Mouse (Mus musculus) olfactory bulb, adult 2 months (tissue): ENCODE results near the gene Golt1b.

Experiments
- CTCF ChIP-seq: fragments of 200-500 bp; IDR thresholded peaks from 2 replicates; pipeline ENCODE4 v1.5.1; 2012; ENCODE audit warnings: low read depth, mild to moderate bottlenecking, low read length, moderate library complexity; ENCODE audit not compliant: insufficient read depth
- POLR2A ChIP-seq: fragments of 200-500 bp; IDR thresholded peaks from 2 replicates; pipeline ENCODE4 v1.6.1; 2012; ENCODE audit warnings: mild to moderate bottlenecking, low read depth, low read length, moderate library complexity; ENCODE audit not compliant: insufficient read depth

DNA sequence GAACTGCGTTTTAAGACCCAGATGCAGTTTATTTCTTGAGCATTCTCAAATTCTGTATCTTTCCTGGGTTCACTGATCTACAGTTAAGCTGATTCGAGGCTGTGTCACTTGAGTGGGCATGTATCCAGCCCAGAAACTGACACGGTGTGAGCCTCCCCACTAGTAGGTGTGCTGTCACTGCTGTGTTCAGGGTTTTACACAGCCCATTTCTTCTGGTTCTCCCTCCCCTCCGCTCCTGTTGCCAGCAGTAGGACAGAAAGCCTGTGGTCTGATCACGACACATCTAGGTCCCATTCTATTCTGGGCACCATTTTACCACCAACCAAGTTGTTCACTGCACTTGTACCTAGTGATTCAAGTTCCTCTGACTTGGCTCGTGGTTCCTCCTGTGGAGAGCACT is 8.7 kb downstream of the Golt1b start:
- TF ChIP-seq CTCF (no peak), POLR2A (no peak)
